Mouse (Mus musculus) midbrain, embryonic 16.5 days (tissue): ENCODE results near the gene Nol7. TPM values are rescaled to one million over a fixed set of nuclear protein-coding genes. Genes with fewer than 3 reads are reported as not detected.

Experiments used
- ATAC-seq: fragments of 200-750 bp; cut with Nextera tagmentation; 2 replicates; pipeline ENCODE4 v1.8.0; 2017; ENCODE audit warnings: moderate TSS enrichment
- H3K27ac ChIP-seq: fragments of 300-500 bp; sonication (generic); 2 replicates; pipeline ENCODE4 v1.5.1; 2014; ENCODE audit warnings: mild to moderate bottlenecking, low read length, mixed read lengths
- H3K27me3 ChIP-seq: fragments of 300-500 bp; sonication (generic); 2 replicates; pipeline ENCODE4 v1.6.1; 2014; ENCODE audit warnings: low read depth, low read length, mixed read lengths; ENCODE audit not compliant: control insufficient read depth, insufficient read depth
- H3K36me3 ChIP-seq: fragments of 300-500 bp; sonication (generic); 2 replicates; pipeline ENCODE4 v1.6.1; 2014; ENCODE audit warnings: mild to moderate bottlenecking, low read length, moderate library complexity, mixed read lengths; ENCODE audit not compliant: control insufficient read depth, insufficient read depth
- H3K4me1 ChIP-seq: fragments of 300-500 bp; sonication (generic); 2 replicates; pipeline ENCODE4 v1.6.1; 2014; ENCODE audit warnings: mild to moderate bottlenecking, low read length, mixed read lengths; ENCODE audit not compliant: control insufficient read depth, insufficient read depth
- H3K4me2 ChIP-seq: fragments of 300-500 bp; sonication (generic); 2 replicates; pipeline ENCODE4 v1.6.1; 2014; ENCODE audit warnings: mild to moderate bottlenecking, low read length, mixed read lengths
- H3K4me3 ChIP-seq: fragments of 300-500 bp; sonication (generic); 2 replicates; pipeline ENCODE4 v1.5.1; 2014; ENCODE audit warnings: low read depth, mild to moderate bottlenecking, low read length, moderate library complexity, mixed read lengths
- H3K9ac ChIP-seq: fragments of 300-500 bp; sonication (generic); 2 replicates; pipeline ENCODE4 v1.6.1; 2014; ENCODE audit warnings: low read depth, low read length, mixed read lengths
- H3K9me3 ChIP-seq: fragments of 300-500 bp; sonication (generic); replicated peaks from 2 replicates; pipeline ENCODE4 v1.6.1; 2014; ENCODE audit warnings: mild to moderate bottlenecking, low read length, mixed read lengths; ENCODE audit not compliant: control insufficient read depth, poor library complexity, severe bottlenecking
- WGBS: fragments of 180-500 bp; shearing (Covaris S2); extraction: QIAGEN DNeasy Blood & Tissue Kit; methylation state at CpG from one replicate; pipeline ENCODE4 v1.1.7; 2014; 5-methylcytosine and 5-hydroxymethylcytosine counted together
- polyA plus RNA-seq: library from polyadenylated mRNA; unstranded; fragments of >200 nt; fragmentation: Nextera tagmentation; extraction: Ambion mirVana; gene quantifications from 2 replicates; pipeline ENCODE4 v1.2.1, GENCODE M21; 2015

Gene Nol7
- polyA plus RNA-seq, 1 experiment from 2014 or later: 161 TPM

- Histone ChIP-seq H3K27ac (peak within 1 kb of the TSS; percentile 74), H3K9ac (peak within 1 kb of the TSS; percentile 72), H3K4me1 (peaks cover 8% of the 10 kb centered on the region), H3K27me3 (no peaks in the 10 kb centered on the region), H3K36me3 (no peaks in the 10 kb centered on the region), H3K9me3 (no peaks in the 10 kb centered on the region), H3K4me3 (peak within 1 kb of the TSS; percentile 56), H3K4me2 (peak within 1 kb of the TSS; percentile 71)
- peak; percentile 97 for ATAC-seq
- WGBS: 14% methylated on average over 42 of the region's 42 CpGs
These were observed 33.0 kb upstream of the Nol7 start, which contains the start of gene Sirt5 for GRCm38 (mm10) chr13:43364985-43365824. Gene Sirt5, plus strand, starts transcription at chr13:43365496.

GRCm38 (mm10) chr13:43365825-43366184, 32.4 kb upstream of the Nol7 start:
- Histone ChIP-seq H3K9me3 (no peaks in the 10 kb centered on the region), H3K9ac (peak overlapping the region; percentile 72), H3K36me3 (peaks cover 2% of the 10 kb centered on the region), H3K27ac (peak overlapping the region; percentile 74), H3K27me3 (no peaks in the 10 kb centered on the region), H3K4me3 (peak overlapping the region; percentile 56), H3K4me2 (peak overlapping the region; percentile 71), H3K4me1 (peaks cover 8% of the 10 kb centered on the region)
- peak; percentile 61; the same call in 1 of the 2 replicates for ATAC-seq
- 13% methylated on average over 11 of the region's 11 CpGs for WGBS

GRCm38 (mm10) chr13:43370063-43370462, 28.1 kb upstream of the Nol7 start:
- no peaks in the 10 kb centered on the region; the same call in 1 of the 2 replicates for H3K9me3 ChIP-seq
- peaks cover 25% of the 10 kb centered on the region for H3K36me3 ChIP-seq
- no peak overlapping the region for H3K4me3 ChIP-seq
- WGBS: 98% methylated on average over 6 of the region's 6 CpGs
- H3K4me1 ChIP-seq: peaks cover 8% of the 10 kb centered on the region
- no peak overlapping the region for H3K4me2 ChIP-seq
- no peak for ATAC-seq
- no peak overlapping the region for H3K27ac ChIP-seq
- no peak overlapping the region for H3K9ac ChIP-seq
- no peaks in the 10 kb centered on the region for H3K27me3 ChIP-seq

- H3K4me2 ChIP-seq: no peak overlapping the region
- H3K36me3 ChIP-seq: peaks cover 30% of the 10 kb centered on the region
- ATAC-seq: no peak
- H3K4me1 ChIP-seq: no peaks in the 10 kb centered on the region
- no peak overlapping the region for H3K4me3 ChIP-seq
- WGBS: 92% methylated on average over 1 of the region's 1 CpGs
- no peak overlapping the region for H3K9ac ChIP-seq
- no peaks in the 10 kb centered on the region; the same call in 1 of the 2 replicates for H3K9me3 ChIP-seq
- H3K27ac ChIP-seq: no peak overlapping the region
- no peaks in the 10 kb centered on the region for H3K27me3 ChIP-seq
These were observed 25.3 kb upstream of the Nol7 start for GRCm38 (mm10) chr13:43372892-43373291.

- no peak overlapping the region for H3K9ac ChIP-seq
- peaks cover 30% of the 10 kb centered on the region for H3K36me3 ChIP-seq
- H3K9me3 ChIP-seq: no peaks in the 10 kb centered on the region; the same call in 1 of the 2 replicates
- no peak overlapping the region for H3K27ac ChIP-seq
- no peaks in the 10 kb centered on the region for H3K4me1 ChIP-seq
- no peak overlapping the region for H3K4me3 ChIP-seq
- WGBS: 84% methylated on average over 10 of the region's 10 CpGs
- no peaks in the 10 kb centered on the region for H3K27me3 ChIP-seq
- no peak for ATAC-seq
- H3K4me2 ChIP-seq: no peak overlapping the region
These were observed 24.0 kb upstream of the Nol7 start for GRCm38 (mm10) chr13:43374205-43374604.

GRCm38 (mm10) chr13:43374918-43375432, 23.2 kb upstream of the Nol7 start:
- Histone ChIP-seq H3K27ac (no peak overlapping the region), H3K36me3 (peaks cover 30% of the 10 kb centered on the region), H3K4me2 (no peak overlapping the region), H3K4me1 (no peaks in the 10 kb centered on the region), H3K4me3 (no peak overlapping the region), H3K9ac (no peak overlapping the region), H3K9me3 (no peaks in the 10 kb centered on the region; the same call in 1 of the 2 replicates), H3K27me3 (no peaks in the 10 kb centered on the region)
- no peak for ATAC-seq
- 83% methylated on average over 2 of the region's 2 CpGs for WGBS

GRCm38 (mm10) chr13:43379989-43380388, 18.2 kb upstream of the Nol7 start:
- no peaks in the 10 kb centered on the region for H3K4me1 ChIP-seq
- no peak overlapping the region for H3K4me3 ChIP-seq
- no peaks in the 10 kb centered on the region for H3K27me3 ChIP-seq
- peaks cover 7% of the 10 kb centered on the region; the same call in 1 of the 2 replicates for H3K36me3 ChIP-seq
- no peaks in the 10 kb centered on the region for H3K9me3 ChIP-seq
- H3K27ac ChIP-seq: no peak overlapping the region
- no peak overlapping the region for H3K4me2 ChIP-seq
- H3K9ac ChIP-seq: no peak overlapping the region
- 90% methylated on average over 3 of the region's 3 CpGs for WGBS
- no peak for ATAC-seq

GRCm38 (mm10) chr13:43385321-43385720, 12.9 kb upstream of the Nol7 start:
- H3K9ac ChIP-seq: no peak overlapping the region
- no peak overlapping the region for H3K4me3 ChIP-seq
- no peak overlapping the region for H3K4me2 ChIP-seq
- 95% methylated on average over 10 of the region's 10 CpGs for WGBS
- H3K27me3 ChIP-seq: no peaks in the 10 kb centered on the region
- peaks cover 2% of the 10 kb centered on the region; the same call in 1 of the 2 replicates for H3K36me3 ChIP-seq
- no peak for ATAC-seq
- no peaks in the 10 kb centered on the region for H3K9me3 ChIP-seq
- no peak overlapping the region for H3K27ac ChIP-seq
- H3K4me1 ChIP-seq: no peaks in the 10 kb centered on the region

- Histone ChIP-seq H3K36me3 (peaks cover 7% of the 10 kb centered on the region), H3K4me1 (peaks cover 10% of the 10 kb centered on the region), H3K9ac (no peak overlapping the region), H3K9me3 (no peaks in the 10 kb centered on the region), H3K4me2 (peak overlapping the region; percentile 36), H3K27me3 (no peaks in the 10 kb centered on the region), H3K4me3 (peak overlapping the region; percentile 86), H3K27ac (peak overlapping the region; percentile 38; the same call in 1 of the 2 replicates)
- 57% methylated on average over 12 of the region's 17 CpGs for WGBS
- peak; percentile 79 for ATAC-seq
These were observed 392 bp upstream of the Nol7 start for GRCm38 (mm10) chr13:43397700-43398296.
